Mouse (Mus musculus) embryonic fibroblast, embryonic 13.5 days (primary cell): ENCODE data around the gene Wdr11. TPM values are rescaled to one million over a fixed set of nuclear protein-coding genes. Genes with fewer than 3 reads are reported as not detected.

Experiments
- H3K27ac ChIP-seq: 2 replicates; pipeline ENCODE4 v1.5.1; 2012; ENCODE audit warnings: low read length, control low read depth, inconsistent platforms; ENCODE audit not compliant: insufficient read depth
- H3K4me1 ChIP-seq: 2 replicates; pipeline ENCODE4 v1.6.1; 2011; ENCODE audit warnings: low read length; ENCODE audit not compliant: control insufficient read depth, insufficient read depth
- H3K4me3 ChIP-seq: 2 replicates; pipeline ENCODE4 v1.5.1; 2011; ENCODE audit warnings: mild to moderate bottlenecking, control low read depth, low read length; ENCODE audit not compliant: insufficient read depth
- CTCF ChIP-seq: IDR thresholded peaks from 2 replicates; pipeline ENCODE4 v1.5.1; 2011; ENCODE audit warnings: mild to moderate bottlenecking, control low read depth, low read length, moderate library complexity, borderline replicate concordance; ENCODE audit not compliant: insufficient read depth
- POLR2A ChIP-seq: IDR thresholded peaks from 2 replicates; pipeline ENCODE4 v1.6.1; 2011; ENCODE audit warnings: low read depth, mild to moderate bottlenecking, control low read depth, low read length, moderate library complexity
- polyA plus RNA-seq: library from polyadenylated mRNA; stranded (reverse); fragments of >200 nt; gene quantifications from 2 replicates; pipeline ENCODE4 v1.2.4, GENCODE M21; 2011; ENCODE audit warnings: low read depth; ENCODE audit not compliant: missing spikeins, insufficient read length

Gene Wdr11
- polyA plus RNA-seq, 1 experiment, result 43.1 TPM

GRCm38 (mm10) chr7:129675852-129676251 lies 84.2 kb downstream of the Wdr11 start:
- no peak for TF ChIP-seq POLR2A
- no peak for TF ChIP-seq CTCF
- peaks cover 5% of the 10 kb centered on the region for H3K4me1 ChIP-seq
- H3K27ac ChIP-seq, result no peak overlapping the region
- H3K4me3 ChIP-seq, result no peak overlapping the region

GRCm38 (mm10) chr7:129677141-129677540 lies 85.5 kb downstream of the Wdr11 start:
- TF ChIP-seq POLR2A (no peak), CTCF (no peak)
- H3K4me3 ChIP-seq, result no peak overlapping the region
- peaks cover 5% of the 10 kb centered on the region for H3K4me1 ChIP-seq
- H3K27ac ChIP-seq, result no peak overlapping the region

- TF ChIP-seq CTCF (no peak), POLR2A (no peak)
- H3K4me1 ChIP-seq, result peaks cover 5% of the 10 kb centered on the region
- peak overlapping the region; percentile 55 for H3K27ac ChIP-seq
These were observed 86.8 kb downstream of the Wdr11 start for GRCm38 (mm10) chr7:129678431-129678830.

GRCm38 (mm10) chr7:129678972-129679371 lies 87.3 kb downstream of the Wdr11 start:
- H3K4me1 ChIP-seq, result peaks cover 5% of the 10 kb centered on the region
- TF ChIP-seq POLR2A, result no peak
- TF ChIP-seq CTCF, result no peak
- H3K27ac ChIP-seq, result peak overlapping the region; percentile 55; the same call in 1 of the 2 replicates

More at GRCm38 (mm10) chr7:129678431-129678830, 86.8 kb downstream of the Wdr11 start:
- H3K4me3 ChIP-seq, result no peak overlapping the region

GRCm38 (mm10) chr7:129680534-129681210 lies 89.0 kb downstream of the Wdr11 start:
- Histone ChIP-seq H3K27ac (no peak overlapping the region), H3K4me1 (peaks cover 5% of the 10 kb centered on the region), H3K4me3 (no peak overlapping the region)
- TF ChIP-seq POLR2A, result no peak
- no peak for TF ChIP-seq CTCF

More at GRCm38 (mm10) chr7:129678972-129679371, 87.3 kb downstream of the Wdr11 start:
- H3K4me3 ChIP-seq, result no peak overlapping the region

- TF ChIP-seq CTCF (no peak), POLR2A (no peak)
- no peak overlapping the region for H3K4me3 ChIP-seq
- H3K4me1 ChIP-seq, result peaks cover 5% of the 10 kb centered on the region
- H3K27ac ChIP-seq, result no peak overlapping the region
These were observed 90.9 kb downstream of the Wdr11 start for GRCm38 (mm10) chr7:129682525-129682924.

GRCm38 (mm10) chr7:129685326-129685725 lies 93.7 kb downstream of the Wdr11 start:
- no peaks in the 10 kb centered on the region for H3K4me1 ChIP-seq
- H3K4me3 ChIP-seq, result no peak overlapping the region
- H3K27ac ChIP-seq, result no peak overlapping the region
- no peak for TF ChIP-seq CTCF
- TF ChIP-seq POLR2A, result no peak
